In the genomic region with DNA sequence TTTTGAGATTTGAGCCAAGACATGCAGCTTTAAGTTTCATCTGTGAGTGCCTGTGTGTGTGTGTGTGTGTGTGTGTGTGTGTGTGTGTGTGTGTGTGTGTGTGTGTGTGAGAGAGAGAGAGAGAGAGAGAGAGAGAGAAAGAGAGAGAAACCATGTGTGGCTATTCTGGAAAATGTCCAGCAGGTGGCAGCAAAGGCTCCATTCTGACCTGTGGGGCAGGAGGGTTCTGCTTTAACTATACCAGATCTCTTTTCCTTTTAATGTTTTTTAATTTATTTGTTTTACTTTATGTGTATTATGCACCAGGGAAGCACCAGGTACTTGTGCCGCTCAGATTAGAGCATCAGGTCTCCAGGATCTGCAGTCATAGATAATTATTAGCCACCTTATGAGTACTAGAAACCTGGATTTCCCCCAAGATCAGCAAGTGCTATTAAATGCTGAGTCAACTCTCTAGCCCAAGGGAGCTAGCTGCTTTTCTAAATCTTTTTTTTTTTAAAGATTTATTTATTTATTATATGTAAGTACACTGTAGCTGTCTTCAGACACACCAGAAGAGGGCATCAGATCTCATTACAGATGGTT, we compare ENCODE assay signal across 10 mouse cellular contexts. TPM values are rescaled to one million over a fixed set of nuclear protein-coding genes. Genes with fewer than 3 reads are reported as not detected.
DNase-seq lines count a peak whose midpoint lies in the region; ATAC-seq and TF ChIP-seq lines count a peak whose summit lies in the region.
"Not testable (repeated sequence)": the region's sequence is repeated elsewhere in the genome, so short reads cannot be mapped to it uniquely, and the experiment has no call there.
"Had no signal": no experiment of that assay in that cellular context is flagged by ENCODE, and none has a peak within 500 bp of the region (broad histone marks: within the 10 kb centered on the region; RNA-seq: fewer than 3 reads in every experiment).

No protein-coding gene starts in this region.

- POLR2A ChIA-PET in Patski (lab: Charles Lee): not testable (repeated sequence)

- H3K36me3 ChIP-seq in forebrain, postnatal 0 days (ENCODE audit: insufficient read depth): not testable (repeated sequence)

- not testable (repeated sequence) for H3K9ac ChIP-seq in forebrain, postnatal 0 days

- H3K4me2 ChIP-seq in forebrain, postnatal 0 days (ENCODE audit: low read depth): not testable (repeated sequence)

- CTCF ChIA-PET in Patski (lab: Charles Lee): interaction anchor here (0.7 to 1.7 kb wide), 11 partner anchors 10 to 62 kb away, joined by 3 to 14 read pairs (median 3); no protein-coding TSS in a partner anchor

- H3K27ac ChIP-seq in forebrain, postnatal 0 days (ENCODE audit: low read depth, low read length): not testable (repeated sequence)

- 19% methylated on average over 1 of the region's 1 CpGs for WGBS in forebrain, postnatal 0 days

- H3K4me1 ChIP-seq in forebrain, postnatal 0 days (ENCODE audit: insufficient read depth): not testable (repeated sequence)

- in situ Hi-C loops in Patski (cut with MboI; ENCODE audit: low pct_unique_long_range_greater_than_20kb): not testable (repeated sequence)

- DNase-seq in Patski (ENCODE audit: low read depth, low spot score): peak; percentile 19
- DNase-seq in cerebellum, adult 18-20 months: peak; percentile 36 to 57
- DNase-seq in forebrain, postnatal 0 days: peak; percentile 32
- DNase-seq in layer of hippocampus, postnatal 25 days (ENCODE audit: extremely low spot score in 1 of 2, low spot score in 1 of 2): peak; percentile 19 to 49
- DNase-seq in lung, postnatal 36 days: peak; percentile 62
- peak; percentile 18 for DNase-seq in right cerebral cortex, postnatal 14 days

- TF ChIP-seq CTCF in Patski (IDR thresholded peaks at IDR 0.05): peak; percentile 57
- TF ChIP-seq CTCF in forebrain, postnatal 0 days (IDR thresholded peaks at IDR 0.05; ENCODE audit: low read depth): peak; percentile 50

- H3K4me3 ChIP-seq in forebrain, postnatal 0 days (ENCODE audit: low read depth, low read length): not testable (repeated sequence)

- peaks cover 23% of the 10 kb centered on the region for H3K27me3 ChIP-seq in Patski
- H3K27me3 ChIP-seq in forebrain, postnatal 0 days (ENCODE audit: insufficient read depth, low read length): not testable (repeated sequence)

- peak; percentile 67 for ATAC-seq in Patski
- ATAC-seq in forebrain, postnatal 0 days: not testable (repeated sequence)
- ATAC-seq in inflammation-experienced regulatory T-cells, adult 6 months: peak; percentile 63

- H3K9me3 ChIP-seq in forebrain, postnatal 0 days (ENCODE audit: low read length): not testable (repeated sequence)

RNA-seq across cellular contexts. Expression of a gene that starts 11.6 kb away (rescaled TPM):
- polyA plus RNA-seq in Patski (2021): not detected
- total RNA-seq in forebrain, postnatal 0 days (2014; rRNA removed): not detected in 2 replicates
- 0.40 and 0.44 TPM in 2 replicates for polyA plus RNA-seq in forebrain, postnatal 0 days (2015; fragmentation: Nextera tagmentation; extraction: Ambion mirVana)
- polyA plus RNA-seq in inflammation-experienced regulatory T-cells, adult 6 months (2017; shearing (Covaris generic)): not detected
- total RNA-seq in layer of hippocampus, postnatal 25 days (2021): not detected
- polyA plus RNA-seq: erythroblast, embryonic 14.5 days; heart, embryonic 14.5 days; liver, embryonic 15.5 days had no signal

RNA-seq across cellular contexts. Expression of a gene that starts 18.9 kb away (rescaled TPM):
- polyA plus RNA-seq in Patski (2021): not detected
- total RNA-seq in forebrain, postnatal 0 days (2014; rRNA removed): not detected in 2 replicates
- not detected in 2 replicates for polyA plus RNA-seq in forebrain, postnatal 0 days (2015; fragmentation: Nextera tagmentation; extraction: Ambion mirVana)
- under 1 TPM in 1 of 3 experiments, not detected in 2; 0.85 TPM for polyA plus RNA-seq in inflammation-experienced regulatory T-cells, adult 6 months (2017; shearing (Covaris generic))
- not detected for total RNA-seq in layer of hippocampus, postnatal 25 days (2021)
- polyA plus RNA-seq: erythroblast, embryonic 14.5 days; heart, embryonic 14.5 days; liver, embryonic 15.5 days had no signal

RNA-seq across cellular contexts. Expression of a gene that starts 44.0 kb away (rescaled TPM):
- not detected for polyA plus RNA-seq in Patski (2021)
- total RNA-seq in forebrain, postnatal 0 days (2014; rRNA removed): not detected in 2 replicates
- polyA plus RNA-seq in forebrain, postnatal 0 days (2015; fragmentation: Nextera tagmentation; extraction: Ambion mirVana): not detected in 2 replicates
- polyA plus RNA-seq in inflammation-experienced regulatory T-cells, adult 6 months (2017; shearing (Covaris generic)): not detected
- total RNA-seq in layer of hippocampus, postnatal 25 days (2021): not detected
- polyA plus RNA-seq: erythroblast, embryonic 14.5 days; heart, embryonic 14.5 days; liver, embryonic 15.5 days had no signal

RNA-seq across cellular contexts. Expression of a gene that starts 45.4 kb away (rescaled TPM):
- 3.6 TPM for polyA plus RNA-seq in Patski (2021)
- total RNA-seq in forebrain, postnatal 0 days (2014; rRNA removed): 6.9 and 10.0 TPM in 2 replicates
- 9.9 and 13.1 TPM in 2 replicates for polyA plus RNA-seq in forebrain, postnatal 0 days (2015; fragmentation: Nextera tagmentation; extraction: Ambion mirVana)
- polyA plus RNA-seq in inflammation-experienced regulatory T-cells, adult 6 months (2017; shearing (Covaris generic)): 1 to 10 TPM; 3.3 to 7.6 (median 4.7) TPM
- total RNA-seq in layer of hippocampus, postnatal 25 days (2021): 10 to 100 TPM; 16.5 to 17.6 TPM
